Mouse (Mus musculus) right cerebral cortex, postnatal 4 days (tissue): ENCODE data around the gene Sipa1l2.

Experiments
- DNase-seq: peaks from one replicate; pipeline ENCODE4 v3.0.0-alpha.2; 2022

Gene Sipa1l2

GRCm38 (mm10) chr8:125510861-125511668 lies 58.5 kb downstream of the Sipa1l2 start:
- no peak for DNase-seq

GRCm38 (mm10) chr8:125509776-125510175 lies 59.8 kb downstream of the Sipa1l2 start:
- no peak for DNase-seq

GRCm38 (mm10) chr8:125509175-125509574 lies 60.4 kb downstream of the Sipa1l2 start:
- no peak for DNase-seq

GRCm38 (mm10) chr8:125507291-125507690 lies 62.3 kb downstream of the Sipa1l2 start:
- DNase-seq: no peak

- DNase-seq: no peak
Measured at GRCm38 (mm10) chr8:125504605-125505257, 64.9 kb downstream of the Sipa1l2 start.

GRCm38 (mm10) chr8:125503808-125504207 lies 65.8 kb downstream of the Sipa1l2 start:
- DNase-seq: no peak

GRCm38 (mm10) chr8:125502828-125503227 lies 66.8 kb downstream of the Sipa1l2 start:
- DNase-seq: no peak

- DNase-seq: no peak
Measured at GRCm38 (mm10) chr8:125500005-125500404, 69.6 kb downstream of the Sipa1l2 start.

- no peak for DNase-seq
Measured at GRCm38 (mm10) chr8:125498508-125498907, 71.1 kb downstream of the Sipa1l2 start.

- no peak for DNase-seq
Measured at GRCm38 (mm10) chr8:125495545-125495944, 74.1 kb downstream of the Sipa1l2 start.

GRCm38 (mm10) chr8:125493254-125493815 lies 76.3 kb downstream of the Sipa1l2 start:
- no peak for DNase-seq

- DNase-seq: no peak
Measured at GRCm38 (mm10) chr8:125492416-125492815, 77.2 kb downstream of the Sipa1l2 start.

GRCm38 (mm10) chr8:125488747-125489146 lies 80.9 kb downstream of the Sipa1l2 start:
- DNase-seq: no peak

- DNase-seq: no peak
Measured at GRCm38 (mm10) chr8:125485715-125486114, 83.9 kb downstream of the Sipa1l2 start.

GRCm38 (mm10) chr8:125484530-125485196 lies 84.9 kb downstream of the Sipa1l2 start:
- no peak for DNase-seq

GRCm38 (mm10) chr8:125482491-125483096 lies 87.0 kb downstream of the Sipa1l2 start:
- DNase-seq: no peak

GRCm38 (mm10) chr8:125474876-125475275 lies 94.7 kb downstream of the Sipa1l2 start:
- peak; percentile 58 for DNase-seq

- DNase-seq: no peak
Measured at GRCm38 (mm10) chr8:125471374-125471773, 98.2 kb downstream of the Sipa1l2 start.

- no peak for DNase-seq
Measured at GRCm38 (mm10) chr8:125465156-125465821, 104.3 kb downstream of the Sipa1l2 start.

GRCm38 (mm10) chr8:125462901-125463300 lies 106.7 kb downstream of the Sipa1l2 start:
- DNase-seq: no peak

- DNase-seq: no peak
Measured at GRCm38 (mm10) chr8:125461504-125461903, 108.1 kb downstream of the Sipa1l2 start.

GRCm38 (mm10) chr8:125460602-125461001 lies 109.0 kb downstream of the Sipa1l2 start:
- no peak for DNase-seq
